Mouse (Mus musculus) MEL (cell line): ENCODE measurements around the gene Oasl2.

ENCODE experiments used
- CTCF ChIP-seq, 3 experiments: IDR thresholded peaks in 2 of 3; conservative IDR thresholded peaks in 1 of 3; 2 replicates each; pipeline ENCODE4 v1.5.1; 2011 to 2012; ENCODE audit warnings: low read length in 3 of 3, low read depth in 2 of 3, mild to moderate bottlenecking in 2 of 3, improper control_type of control experiment in 1 of 3, inconsistent platforms in 1 of 3, mixed read lengths in 1 of 3, moderate library complexity in 1 of 3; ENCODE audit not compliant: control insufficient read depth in 1 of 3, insufficient read depth in 1 of 3, poor library complexity in 1 of 3, severe bottlenecking in 1 of 3
- GATA1 ChIP-seq: IDR thresholded peaks from 2 replicates; pipeline ENCODE4 v1.6.1; 2011; ENCODE audit warnings: low read depth, low read length, improper control_type of control experiment
- HCFC1 ChIP-seq: IDR thresholded peaks from 2 replicates; pipeline ENCODE4 v1.6.1; 2012; ENCODE audit warnings: low read depth, mild to moderate bottlenecking, inconsistent platforms, low read length, improper control_type of control experiment, moderate library complexity
- MAX ChIP-seq: IDR thresholded peaks from 2 replicates; pipeline ENCODE4 v1.6.1; 2011; ENCODE audit warnings: low read length, improper control_type of control experiment
- RAD21 ChIP-seq: IDR thresholded peaks from 2 replicates; pipeline ENCODE4 v1.6.1; 2011; ENCODE audit warnings: mild to moderate bottlenecking, low read depth, low read length, improper control_type of control experiment

GRCm38 (mm10) chr5:114859253-114859652 lies 37.5 kb upstream of the Oasl2 start:
- peak; percentile 62 for TF ChIP-seq RAD21
- TF ChIP-seq CTCF (IDR thresholded peaks at IDR 0.05 in 2 of 3, conservative IDR thresholded peaks at IDR 0.05 in 1 of 3; ENCODE audit: control insufficient read depth in 1 of 3, insufficient read depth in 1 of 3, low read depth in 2 of 3, low read length in 3 of 3, poor library complexity in 1 of 3, severe bottlenecking in 1 of 3): peak; percentile 65 to 88 (median 83)
- TF ChIP-seq HCFC1: no peak
- no peak for TF ChIP-seq MAX
- no peak for TF ChIP-seq GATA1
